In the genomic region with DNA sequence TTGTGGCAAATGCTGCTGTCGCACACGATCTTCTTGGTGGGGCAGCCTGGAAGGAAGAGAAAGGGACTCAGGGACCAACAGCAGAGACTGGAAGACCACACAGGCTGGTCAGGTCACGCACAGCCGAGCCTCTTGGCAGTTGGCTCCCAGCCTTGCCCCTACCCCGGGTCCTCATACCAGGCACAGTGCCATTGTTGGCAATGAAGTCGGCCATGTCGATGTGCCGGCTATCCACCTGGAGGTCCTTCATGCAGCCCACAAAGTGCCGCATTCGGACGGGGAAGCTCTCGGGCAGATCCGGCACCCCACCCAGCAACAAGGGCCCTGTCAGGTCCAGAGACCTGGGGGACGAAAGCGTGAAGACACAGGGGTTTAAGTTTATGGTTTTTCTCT, we compare ENCODE assay signal across 12 mouse cellular contexts. TPM values are rescaled to one million over a fixed set of nuclear protein-coding genes. Genes with fewer than 3 reads are reported as not detected.
DNase-seq lines count a peak whose midpoint lies in the region; ATAC-seq and TF ChIP-seq lines count a peak whose summit lies in the region.
"Had no signal": no experiment of that assay in that cellular context is flagged by ENCODE, and none has a peak within 500 bp of the region (broad histone marks: within the 10 kb centered on the region; RNA-seq: fewer than 3 reads in every experiment).

No protein-coding gene starts in this region.

- H3K9me3 ChIP-seq in hindbrain, embryonic 10.5 days: no peaks in the 10 kb centered on the region
- no peaks in the 10 kb centered on the region for H3K9me3 ChIP-seq in hindbrain, embryonic 11.5 days (ENCODE audit: control insufficient read depth, low read length)
- no peaks in the 10 kb centered on the region for H3K9me3 ChIP-seq in embryonic facial prominence, embryonic 12.5 days
- no peaks in the 10 kb centered on the region for H3K9me3 ChIP-seq in hindbrain, embryonic 13.5 days
- no peaks in the 10 kb centered on the region for H3K9me3 ChIP-seq in neural tube, embryonic 13.5 days
- H3K9me3 ChIP-seq in liver, postnatal 0 days (ENCODE audit: low read length): no peaks in the 10 kb centered on the region

- no peak for TF ChIP-seq CTCF in liver, postnatal 0 days (IDR thresholded peaks at IDR 0.05; ENCODE audit: low read depth)

- 85% methylated on average over 15 of the region's 15 CpGs for WGBS in hindbrain, embryonic 10.5 days
- WGBS in hindbrain, embryonic 11.5 days: 84% methylated on average over 15 of the region's 15 CpGs
- WGBS in embryonic facial prominence, embryonic 12.5 days: 90% methylated on average over 15 of the region's 15 CpGs
- WGBS in hindbrain, embryonic 13.5 days: 77% methylated on average over 15 of the region's 15 CpGs
- 81% methylated on average over 15 of the region's 15 CpGs for WGBS in neural tube, embryonic 13.5 days
- 90% methylated on average over 15 of the region's 15 CpGs for WGBS in liver, postnatal 0 days (ENCODE audit: insufficient replicate concordance)

- H3K9ac ChIP-seq in hindbrain, embryonic 11.5 days (ENCODE audit: low read depth, low read length): no peak overlapping the region
- H3K9ac ChIP-seq in embryonic facial prominence, embryonic 12.5 days: no peak overlapping the region
- H3K9ac ChIP-seq in hindbrain, embryonic 13.5 days: peak overlapping the region; percentile 51; the same call in 1 of the 2 replicates
- no peak overlapping the region for H3K9ac ChIP-seq in neural tube, embryonic 13.5 days
- no peak overlapping the region for H3K9ac ChIP-seq in liver, postnatal 0 days (replicated peaks)

- peak overlapping the region; percentile 68 for H3K27ac ChIP-seq in hindbrain, embryonic 10.5 days
- no peak overlapping the region for H3K27ac ChIP-seq in hindbrain, embryonic 11.5 days (ENCODE audit: low read depth, low read length)
- H3K27ac ChIP-seq in embryonic facial prominence, embryonic 12.5 days: 0 out of 2 replicates have a peak overlapping the region, but pooled peaks have one; percentile 17
- peak overlapping the region; percentile 75 for H3K27ac ChIP-seq in hindbrain, embryonic 13.5 days
- peak overlapping the region; percentile 67 for H3K27ac ChIP-seq in neural tube, embryonic 13.5 days (replicated peaks)
- no peak overlapping the region for H3K27ac ChIP-seq in liver, postnatal 0 days (ENCODE audit: low read depth)

- TF ChIP-seq EP300 in liver, postnatal 0 days (IDR thresholded peaks at IDR 0.05; ENCODE audit: low read depth): no peak

- no peak for ATAC-seq in hindbrain, embryonic 11.5 days (ENCODE audit: low FRiP score)
- ATAC-seq in embryonic facial prominence, embryonic 12.5 days (ENCODE audit: insufficient number of reproducible peaks, insufficient read depth, low FRiP score, low TSS enrichment): no peak
- ATAC-seq in hindbrain, embryonic 13.5 days (ENCODE audit: low FRiP score): peak; percentile 6
- peak; percentile 5; the same call in 1 of the 2 replicates for ATAC-seq in neural tube, embryonic 13.5 days (ENCODE audit: low read depth)
- no peak for ATAC-seq in liver, postnatal 0 days
- ATAC-seq in inflammation-experienced regulatory T-cells, adult 6 months: no peak

- H3K36me3 ChIP-seq in hindbrain, embryonic 10.5 days: peaks cover 100% of the 10 kb centered on the region
- H3K36me3 ChIP-seq in hindbrain, embryonic 11.5 days (ENCODE audit: control insufficient read depth, insufficient read depth, low read length): peaks cover 32% of the 10 kb centered on the region
- peaks cover 5% of the 10 kb centered on the region for H3K36me3 ChIP-seq in embryonic facial prominence, embryonic 12.5 days
- peaks cover 94% of the 10 kb centered on the region for H3K36me3 ChIP-seq in hindbrain, embryonic 13.5 days
- H3K36me3 ChIP-seq in neural tube, embryonic 13.5 days: peaks cover 96% of the 10 kb centered on the region
- no peaks in the 10 kb centered on the region for H3K36me3 ChIP-seq in liver, postnatal 0 days (replicated peaks; ENCODE audit: insufficient read depth, low read length)

- peaks cover 62% of the 10 kb centered on the region for H3K4me1 ChIP-seq in hindbrain, embryonic 10.5 days (replicated peaks)
- peaks cover 13% of the 10 kb centered on the region for H3K4me1 ChIP-seq in hindbrain, embryonic 11.5 days (replicated peaks; ENCODE audit: control insufficient read depth, insufficient read depth, low read length)
- H3K4me1 ChIP-seq in embryonic facial prominence, embryonic 12.5 days: peaks cover 17% of the 10 kb centered on the region
- H3K4me1 ChIP-seq in hindbrain, embryonic 13.5 days (replicated peaks): peaks cover 59% of the 10 kb centered on the region
- peaks cover 45% of the 10 kb centered on the region for H3K4me1 ChIP-seq in neural tube, embryonic 13.5 days (replicated peaks)
- no peaks in the 10 kb centered on the region for H3K4me1 ChIP-seq in liver, postnatal 0 days (ENCODE audit: insufficient read depth)

- no peak overlapping the region for H3K4me2 ChIP-seq in hindbrain, embryonic 11.5 days (replicated peaks; ENCODE audit: low read depth, low read length)
- no peak overlapping the region for H3K4me2 ChIP-seq in embryonic facial prominence, embryonic 12.5 days (replicated peaks)
- H3K4me2 ChIP-seq in hindbrain, embryonic 13.5 days: no peak overlapping the region
- no peak overlapping the region for H3K4me2 ChIP-seq in neural tube, embryonic 13.5 days
- H3K4me2 ChIP-seq in liver, postnatal 0 days (ENCODE audit: low read depth, low read length): no peak overlapping the region

- no peak for DNase-seq in hindbrain, embryonic 10.5 days (ENCODE audit: low spot score)
- no peak for DNase-seq in hindbrain, embryonic 11.5 days (ENCODE audit: low spot score)
- DNase-seq in frontal cortex, adult 2 months (ENCODE audit: extremely low spot score in 1 of 2, low spot score in 1 of 2): no peak
- no peak for DNase-seq in liver, postnatal 0 days
- DNase-seq: embryo, embryonic 11 days had no signal

- H3K27me3 ChIP-seq in hindbrain, embryonic 10.5 days (ENCODE audit: insufficient read depth, poor library complexity, severe bottlenecking): 0 out of 2 replicates have a peak, but pooled peaks cover 7% of the 10 kb centered on the region
- H3K27me3 ChIP-seq in hindbrain, embryonic 11.5 days (ENCODE audit: control insufficient read depth, insufficient read depth, low read length): no peaks in the 10 kb centered on the region
- no peaks in the 10 kb centered on the region for H3K27me3 ChIP-seq in embryonic facial prominence, embryonic 12.5 days
- no peaks in the 10 kb centered on the region for H3K27me3 ChIP-seq in hindbrain, embryonic 13.5 days
- H3K27me3 ChIP-seq in neural tube, embryonic 13.5 days: no peaks in the 10 kb centered on the region
- no peaks in the 10 kb centered on the region for H3K27me3 ChIP-seq in liver, postnatal 0 days (ENCODE audit: insufficient read depth, low read length)

- no peak overlapping the region for H3K4me3 ChIP-seq in hindbrain, embryonic 10.5 days
- H3K4me3 ChIP-seq in hindbrain, embryonic 11.5 days (ENCODE audit: low read depth, low read length): no peak overlapping the region
- no peak overlapping the region for H3K4me3 ChIP-seq in embryonic facial prominence, embryonic 12.5 days
- no peak overlapping the region for H3K4me3 ChIP-seq in hindbrain, embryonic 13.5 days
- no peak overlapping the region for H3K4me3 ChIP-seq in neural tube, embryonic 13.5 days
- no peak overlapping the region for H3K4me3 ChIP-seq in liver, postnatal 0 days (ENCODE audit: low read depth, low read length)
- H3K4me3 ChIP-seq: myocyte had no signal

RNA-seq across cellular contexts. Expression of gene Celsr2, which starts 12.8 kb away (rescaled TPM):
- polyA plus RNA-seq in hindbrain, embryonic 10.5 days (2016; fragmentation: Nextera tagmentation; extraction: Ambion mirVana): 58.1 and 79.1 TPM in 2 replicates
- 76.7 and 101 TPM in 2 replicates for polyA plus RNA-seq in hindbrain, embryonic 11.5 days (2014; fragmentation: Nextera tagmentation; extraction: Ambion mirVana)
- polyA plus RNA-seq in embryonic facial prominence, embryonic 12.5 days (2016; fragmentation: Nextera tagmentation; extraction: Ambion mirVana): 9.5 and 11.0 TPM in 2 replicates
- polyA plus RNA-seq in hindbrain, embryonic 13.5 days (2015; fragmentation: Nextera tagmentation; extraction: Ambion mirVana): 50.5 and 58.0 TPM in 2 replicates
- polyA plus RNA-seq in neural tube, embryonic 13.5 days (2015; fragmentation: Nextera tagmentation; extraction: Ambion mirVana): 37.6 and 44.1 TPM in 2 replicates
- 63.6 TPM in 2 replicates for polyA plus RNA-seq in frontal cortex, adult 2 months (2012; rRNA removed)
- polyA plus RNA-seq in liver, postnatal 0 days (2015; fragmentation: Nextera tagmentation; extraction: Ambion mirVana): 0.18 and 0.30 TPM in 2 replicates
- under 1 TPM; 0.35 to 0.52 (median 0.37) TPM for polyA plus RNA-seq in inflammation-experienced regulatory T-cells, adult 6 months (2017; shearing (Covaris generic))
- polyA plus RNA-seq: myocyte had no signal

RNA-seq across cellular contexts. Expression of gene Psrc1, which starts 18.9 kb away (rescaled TPM):
- 75.8 and 89.8 TPM in 2 replicates for polyA plus RNA-seq in hindbrain, embryonic 10.5 days (2016; fragmentation: Nextera tagmentation; extraction: Ambion mirVana)
- 48.7 and 53.5 TPM in 2 replicates for polyA plus RNA-seq in hindbrain, embryonic 11.5 days (2014; fragmentation: Nextera tagmentation; extraction: Ambion mirVana)
- polyA plus RNA-seq in embryonic facial prominence, embryonic 12.5 days (2016; fragmentation: Nextera tagmentation; extraction: Ambion mirVana): 73.4 and 78.1 TPM in 2 replicates
- 13.8 and 13.9 TPM in 2 replicates for polyA plus RNA-seq in hindbrain, embryonic 13.5 days (2015; fragmentation: Nextera tagmentation; extraction: Ambion mirVana)
- polyA plus RNA-seq in neural tube, embryonic 13.5 days (2015; fragmentation: Nextera tagmentation; extraction: Ambion mirVana): 10.9 and 11.9 TPM in 2 replicates
- 11.7 and 14.6 TPM in 2 replicates for polyA plus RNA-seq in frontal cortex, adult 2 months (2012; rRNA removed)
- 5.6 and 7.8 TPM in 2 replicates for polyA plus RNA-seq in liver, postnatal 0 days (2015; fragmentation: Nextera tagmentation; extraction: Ambion mirVana)
- 10 to 100 TPM in 1 of 3 experiments, 1 to 10 TPM in 2; 1.2 to 17.5 (median 4.1) TPM for polyA plus RNA-seq in inflammation-experienced regulatory T-cells, adult 6 months (2017; shearing (Covaris generic))

RNA-seq across cellular contexts. Expression of gene Mybphl, which starts 37.8 kb away (rescaled TPM):
- polyA plus RNA-seq in hindbrain, embryonic 10.5 days (2016; fragmentation: Nextera tagmentation; extraction: Ambion mirVana): not detected in 2 replicates
- polyA plus RNA-seq in hindbrain, embryonic 11.5 days (2014; fragmentation: Nextera tagmentation; extraction: Ambion mirVana): not detected in 2 replicates
- polyA plus RNA-seq in embryonic facial prominence, embryonic 12.5 days (2016; fragmentation: Nextera tagmentation; extraction: Ambion mirVana): 0.13 and 0.18 TPM in 2 replicates
- 0.13 and 0.21 TPM in 2 replicates for polyA plus RNA-seq in hindbrain, embryonic 13.5 days (2015; fragmentation: Nextera tagmentation; extraction: Ambion mirVana)
- not detected in 2 replicates for polyA plus RNA-seq in neural tube, embryonic 13.5 days (2015; fragmentation: Nextera tagmentation; extraction: Ambion mirVana)
- 0.06 TPM in 1 of 2 replicates, not detected in the other for polyA plus RNA-seq in frontal cortex, adult 2 months (2012; rRNA removed)
- 0.49 and 0.76 TPM in 2 replicates for polyA plus RNA-seq in liver, postnatal 0 days (2015; fragmentation: Nextera tagmentation; extraction: Ambion mirVana)
- polyA plus RNA-seq in inflammation-experienced regulatory T-cells, adult 6 months (2017; shearing (Covaris generic)): not detected
- polyA plus RNA-seq: CD4-positive, CD25-positive, alpha-beta regulatory T cell, adult 4 months; large intestine, adult 2 months; myocyte had no signal

RNA-seq across cellular contexts. Expression of gene Sars, which starts 42.5 kb away (rescaled TPM):
- 161 and 177 TPM in 2 replicates for polyA plus RNA-seq in hindbrain, embryonic 10.5 days (2016; fragmentation: Nextera tagmentation; extraction: Ambion mirVana)
- 181 and 206 TPM in 2 replicates for polyA plus RNA-seq in hindbrain, embryonic 11.5 days (2014; fragmentation: Nextera tagmentation; extraction: Ambion mirVana)
- polyA plus RNA-seq in embryonic facial prominence, embryonic 12.5 days (2016; fragmentation: Nextera tagmentation; extraction: Ambion mirVana): 125 and 127 TPM in 2 replicates
- polyA plus RNA-seq in hindbrain, embryonic 13.5 days (2015; fragmentation: Nextera tagmentation; extraction: Ambion mirVana): 220 and 230 TPM in 2 replicates
- 210 and 223 TPM in 2 replicates for polyA plus RNA-seq in neural tube, embryonic 13.5 days (2015; fragmentation: Nextera tagmentation; extraction: Ambion mirVana)
- polyA plus RNA-seq in frontal cortex, adult 2 months (2012; rRNA removed): 202 and 203 TPM in 2 replicates
- polyA plus RNA-seq in liver, postnatal 0 days (2015; fragmentation: Nextera tagmentation; extraction: Ambion mirVana): 39.0 and 41.7 TPM in 2 replicates
- 100 to 1,000 TPM; 156 to 182 (median 163) TPM for polyA plus RNA-seq in inflammation-experienced regulatory T-cells, adult 6 months (2017; shearing (Covaris generic))

Comparison
In these comparisons a context has a peak if more than half of its experiments do, and no peak if none do; other contexts are left out.
1. H3K27ac ChIP-seq: peak in hindbrain, embryonic 10.5 days (single experiment), embryonic facial prominence, embryonic 12.5 days (single experiment), hindbrain, embryonic 13.5 days (single experiment) and neural tube, embryonic 13.5 days (single experiment); none in hindbrain, embryonic 11.5 days (single experiment) and liver, postnatal 0 days (single experiment).
2. ATAC-seq: peak in hindbrain, embryonic 13.5 days (single experiment) and neural tube, embryonic 13.5 days (single experiment); none in hindbrain, embryonic 11.5 days (single experiment), embryonic facial prominence, embryonic 12.5 days (single experiment), liver, postnatal 0 days (single experiment) and inflammation-experienced regulatory T-cells, adult 6 months (single experiment).